Mouse (Mus musculus) C2C12 (cell line): ENCODE measurements at regions not wholly inside any gene's neighbourhood (a gene's known extent, or its start where the extent isn't known, plus 50 kb on each side); places are given as distances from the start of the nearest gene placed in this dataset.

ENCODE experiments used
- H3K27me3 ChIP-seq: one replicate; pipeline ENCODE4 v1.6.1; 2011; ENCODE audit not compliant: control insufficient read depth, insufficient read depth, insufficient read length
- H3K36me3 ChIP-seq: one replicate; pipeline ENCODE4 v1.6.1; 2011; ENCODE audit not compliant: control insufficient read depth, insufficient read depth
- H3K4me3 ChIP-seq: one replicate; pipeline ENCODE4 v1.5.1; 2011; ENCODE audit warnings: mild to moderate bottlenecking, control low read depth; ENCODE audit not compliant: poor library complexity, insufficient read depth, severe bottlenecking
- H3K79me2 ChIP-seq: one replicate; pipeline ENCODE4 v1.6.1; 2011; ENCODE audit not compliant: control insufficient read depth, insufficient read depth
- H3K79me3 ChIP-seq: one replicate; pipeline ENCODE4 v1.6.1; 2011; ENCODE audit warnings: low read depth, control low read depth
- H3ac ChIP-seq: one replicate; pipeline ENCODE3; 2011; ENCODE audit warnings: low read depth; ENCODE audit not compliant: control insufficient read depth, insufficient read length
- CEBPB ChIP-seq: IDR thresholded peaks from one replicate; pipeline ENCODE4 v1.6.1; 2011; ENCODE audit warnings: low read depth, mild to moderate bottlenecking, control low read depth, moderate library complexity
- CTCF ChIP-seq: IDR thresholded peaks from one replicate; pipeline ENCODE4 v1.5.1; 2011; ENCODE audit not compliant: control insufficient read depth, insufficient read depth, insufficient read length
- FOSL1 ChIP-seq: IDR thresholded peaks from one replicate; pipeline ENCODE4 v1.8.0; 2011; ENCODE audit warnings: mild to moderate bottlenecking, low read length; ENCODE audit not compliant: poor library complexity, insufficient read depth, severe bottlenecking
- MAX ChIP-seq: IDR thresholded peaks from one replicate; pipeline ENCODE4 v1.6.1; 2011; ENCODE audit warnings: mild to moderate bottlenecking, control low read depth
- MYOD1 ChIP-seq: IDR thresholded peaks from one replicate; pipeline ENCODE4 v1.6.1; 2011; ENCODE audit warnings: low read depth; ENCODE audit not compliant: control insufficient read depth, insufficient read length
- MYOG ChIP-seq: IDR thresholded peaks from one replicate; pipeline ENCODE4 v1.6.1; 2011; ENCODE audit not compliant: control insufficient read depth, insufficient read length; ENCODE audit errors: extremely low read depth
- USF1 ChIP-seq: IDR thresholded peaks from one replicate; pipeline ENCODE4 v1.6.1; 2011; ENCODE audit warnings: low read depth, mild to moderate bottlenecking, control low read depth, moderate library complexity

DNA sequence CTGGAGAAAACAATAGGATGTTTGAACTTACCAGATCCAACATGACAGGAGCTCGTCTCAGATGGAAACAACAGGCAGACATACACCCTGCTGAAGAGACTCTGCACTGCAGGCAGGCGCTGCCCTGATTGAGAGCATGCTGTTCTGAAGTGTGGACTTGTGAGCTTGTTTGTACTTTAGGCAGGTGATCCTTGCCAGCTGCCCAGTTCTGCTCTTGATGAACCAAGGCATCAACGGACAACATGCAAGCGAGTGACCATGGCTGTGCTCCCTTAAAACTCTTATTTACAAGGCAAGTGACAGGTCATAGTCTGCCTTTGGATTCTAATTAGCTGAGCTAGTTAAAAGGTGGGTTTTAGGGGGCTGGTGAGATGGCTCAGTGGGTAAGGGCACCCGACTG is 109.3 kb downstream of the Sall1 start:
- Histone ChIP-seq H3K27me3 (no peaks in the 10 kb centered on the region), H3ac (no peak overlapping the region), H3K36me3 (no peaks in the 10 kb centered on the region), H3K4me3 (no peak overlapping the region), H3K79me2 (no peaks in the 10 kb centered on the region), H3K79me3 (no peaks in the 10 kb centered on the region)
- TF ChIP-seq USF1 (no peak), MAX (no peak), MYOG (no peak), FOSL1 (no peak), CEBPB (no peak), MYOD1 (no peak), CTCF (no peak)

DNA sequence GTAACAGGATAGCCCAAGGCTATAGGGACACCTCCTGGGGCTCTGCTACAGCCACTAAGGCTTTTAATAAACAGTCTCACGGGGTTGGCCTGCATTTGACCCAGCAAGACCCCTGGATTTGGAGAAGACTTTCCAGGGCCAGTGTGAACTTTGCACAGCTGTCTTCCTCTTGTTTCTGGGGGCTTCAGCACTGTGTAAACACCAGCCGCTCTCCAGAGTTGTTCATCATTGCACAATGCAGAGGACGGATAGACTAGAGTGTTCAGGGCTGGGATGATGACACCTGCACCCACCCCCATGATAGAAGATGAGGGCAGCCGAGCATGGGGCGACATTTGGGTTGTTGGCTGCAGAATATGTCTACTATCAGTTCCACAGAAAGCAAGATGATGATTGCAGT is 112.9 kb downstream of the Sall1 start:
- no peak overlapping the region for H3K4me3 ChIP-seq
- H3ac ChIP-seq = no peak overlapping the region
- H3K79me3 ChIP-seq = no peaks in the 10 kb centered on the region
- H3K79me2 ChIP-seq = no peaks in the 10 kb centered on the region
- H3K27me3 ChIP-seq = no peaks in the 10 kb centered on the region
- no peak for TF ChIP-seq MAX
- TF ChIP-seq MYOD1 = no peak
- no peak for TF ChIP-seq CTCF
- TF ChIP-seq FOSL1 = no peak
- TF ChIP-seq USF1 = no peak
- TF ChIP-seq CEBPB = no peak
- no peak for TF ChIP-seq MYOG
- no peaks in the 10 kb centered on the region for H3K36me3 ChIP-seq

DNA sequence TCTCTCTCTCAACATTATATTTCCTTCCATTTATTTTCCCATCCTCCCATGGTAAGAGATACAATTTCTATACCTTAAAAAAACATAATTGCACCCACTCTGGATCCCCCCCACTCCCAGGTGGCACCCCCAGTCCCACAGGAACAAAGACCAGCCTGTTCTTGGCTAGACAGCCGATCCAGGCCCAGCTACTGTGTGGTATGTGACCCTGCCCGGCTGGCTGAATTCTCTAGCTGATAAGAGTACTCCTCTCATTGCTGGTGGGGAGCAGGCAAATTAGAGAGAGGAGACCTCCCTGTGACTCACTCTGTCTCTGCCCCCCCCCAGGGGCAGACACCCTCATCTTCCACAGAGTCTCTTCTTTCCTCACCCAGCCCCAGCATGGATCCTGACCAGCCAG is 113.6 kb downstream of the Sall1 start:
- Histone ChIP-seq H3K4me3 (no peak overlapping the region), H3K27me3 (no peaks in the 10 kb centered on the region), H3K36me3 (no peaks in the 10 kb centered on the region), H3K79me2 (no peaks in the 10 kb centered on the region), H3ac (no peak overlapping the region), H3K79me3 (no peaks in the 10 kb centered on the region)
- no peak for TF ChIP-seq FOSL1
- no peak for TF ChIP-seq USF1
- no peak for TF ChIP-seq CTCF
- TF ChIP-seq CEBPB = no peak
- no peak for TF ChIP-seq MYOD1
- no peak for TF ChIP-seq MAX
- no peak for TF ChIP-seq MYOG

DNA sequence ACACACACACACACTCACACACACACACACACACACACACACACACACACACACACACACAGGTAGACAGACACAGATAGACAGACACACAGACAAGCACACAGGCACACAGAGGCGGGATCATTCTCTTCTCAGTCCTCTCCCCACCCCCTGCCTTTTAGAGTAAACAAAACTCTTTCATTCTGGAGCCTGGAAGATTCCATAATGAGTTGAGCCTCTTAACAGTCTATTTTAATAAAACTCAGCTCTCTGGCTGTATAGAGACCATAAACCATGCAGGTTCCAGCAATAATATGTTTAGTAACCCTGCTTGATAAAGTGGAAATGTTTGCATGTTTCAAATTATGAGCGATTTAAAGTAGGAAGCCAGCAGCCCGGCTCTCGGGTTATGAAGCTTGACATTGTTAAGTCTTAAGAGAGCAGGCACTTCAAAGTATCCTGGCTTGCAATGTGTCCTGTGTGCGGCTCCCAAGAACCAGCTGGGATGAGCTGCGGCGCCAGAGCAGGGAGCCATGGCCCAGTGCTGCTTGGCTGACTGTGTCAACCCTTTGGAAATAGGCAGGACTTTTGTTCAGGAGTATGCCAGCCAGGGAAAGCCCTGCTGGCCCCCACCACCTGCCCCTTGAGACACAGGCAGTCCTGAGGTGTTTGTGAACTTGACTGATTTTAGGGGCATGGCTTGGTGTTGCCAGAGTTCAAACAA is 115.1 kb downstream of the Sall1 start:
- Histone ChIP-seq H3ac (no peak overlapping the region), H3K36me3 (no peaks in the 10 kb centered on the region), H3K79me3 (no peaks in the 10 kb centered on the region), H3K79me2 (no peaks in the 10 kb centered on the region), H3K27me3 (no peaks in the 10 kb centered on the region), H3K4me3 (no peak overlapping the region)
- no peak for TF ChIP-seq MYOG
- no peak for TF ChIP-seq CTCF
- TF ChIP-seq USF1 = no peak
- TF ChIP-seq MAX = no peak

DNA sequence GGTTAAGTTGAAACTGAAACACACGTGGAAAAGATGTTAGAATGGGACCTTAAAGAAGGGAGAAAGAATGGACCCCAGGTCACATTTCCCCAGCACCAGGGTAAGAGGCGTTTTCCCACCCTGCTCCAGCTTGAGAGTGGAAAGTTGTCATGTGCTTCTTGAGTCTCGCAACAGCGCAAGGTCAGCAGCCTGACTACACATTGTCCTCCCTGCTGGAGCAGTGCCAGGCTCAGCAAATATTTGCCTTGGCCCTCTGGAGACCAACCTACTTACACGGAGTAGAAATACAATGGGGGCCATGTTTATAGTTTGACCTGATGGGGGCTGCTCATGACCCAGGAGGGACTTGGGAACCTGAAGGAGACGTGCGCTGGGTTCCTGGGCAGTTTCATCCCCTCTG is 121.1 kb downstream of the Sall1 start:
- H3K4me3 ChIP-seq = no peak overlapping the region
- no peaks in the 10 kb centered on the region for H3K27me3 ChIP-seq
- TF ChIP-seq MAX = no peak
- TF ChIP-seq MYOG = no peak
- no peak for TF ChIP-seq CTCF
- TF ChIP-seq USF1 = no peak
- TF ChIP-seq CEBPB = no peak
- no peak for TF ChIP-seq MYOD1
- TF ChIP-seq FOSL1 = no peak
- no peaks in the 10 kb centered on the region for H3K79me2 ChIP-seq
- no peak overlapping the region for H3ac ChIP-seq
- no peaks in the 10 kb centered on the region for H3K36me3 ChIP-seq
- H3K79me3 ChIP-seq = no peaks in the 10 kb centered on the region

- TF ChIP-seq FOSL1 = no peak
- no peak for TF ChIP-seq CEBPB
- no peak for TF ChIP-seq MYOD1
- TF ChIP-seq MYOG = no peak
- TF ChIP-seq CTCF = no peak
- TF ChIP-seq MAX = no peak
- no peak for TF ChIP-seq USF1
- no peaks in the 10 kb centered on the region for H3K79me3 ChIP-seq
- no peaks in the 10 kb centered on the region for H3K79me2 ChIP-seq
- no peaks in the 10 kb centered on the region for H3K27me3 ChIP-seq
- no peaks in the 10 kb centered on the region for H3K36me3 ChIP-seq
- H3ac ChIP-seq = no peak overlapping the region
- no peak overlapping the region for H3K4me3 ChIP-seq
These were observed 122.0 kb downstream of the Sall1 start for GRCm38 (mm10) chr8:88921967-88922366.
